Mouse (Mus musculus): ENCODE measurements around the gene Plcl1. TPM values are rescaled to one million over a fixed set of nuclear protein-coding genes. Genes with fewer than 3 reads are reported as not detected.
A peak's percentile ranks its signal among the peaks of the same experiment; 100 is the strongest.

Gene Plcl1
- polyA plus RNA-seq (2014; fragmentation: Nextera tagmentation; extraction: Ambion mirVana) = 1.7 TPM in 2 replicates

- peaks cover 8% of the 10 kb centered on the region for H3K4me1 ChIP-seq (ENCODE audit: control insufficient read depth, insufficient read depth, low read length)
- H3K9me3 ChIP-seq (ENCODE audit: control insufficient read depth, low read length) = no peaks in the 10 kb centered on the region; the same call in 1 of the 2 replicates
- WGBS = 3% methylated on average over 50 of the region's 51 CpGs
- peak within 1 kb of the TSS; percentile 65 for H3K4me3 ChIP-seq (ENCODE audit: low read depth, low read length)
- DNase-seq (ENCODE audit: low spot score, missing footprints) = peak; percentile 98
- 0 out of 2 replicates have a peak within 1 kb of the TSS, but pooled peaks have one; percentile 25 for H3K27ac ChIP-seq (ENCODE audit: low read depth, low read length)
- H3K9ac ChIP-seq (ENCODE audit: low read length) = peak within 1 kb of the TSS; percentile 71
- peak; percentile 99 for ATAC-seq (ENCODE audit: low FRiP score)
- peaks cover 10% of the 10 kb centered on the region for H3K27me3 ChIP-seq (ENCODE audit: control insufficient read depth, insufficient read depth, low read length)
- peak within 1 kb of the TSS; percentile 99 for H3K4me2 ChIP-seq
- no peaks in the 10 kb centered on the region for H3K36me3 ChIP-seq (ENCODE audit: control insufficient read depth, insufficient read depth, low read length)
These were observed at the start of gene Plcl1 for GRCm38 (mm10) chr1:55405272-55406022. Gene Plcl1 (plus strand): TSS chr1:55405921.

GRCm38 (mm10) chr1:55362634-55363033 is 43.1 kb upstream of the Plcl1 start:
- Histone ChIP-seq H3K27me3 (ENCODE audit: control insufficient read depth, insufficient read depth, low read length) (peaks cover 16% of the 10 kb centered on the region), H3K4me2 (no peak overlapping the region; the same call in 1 of the 2 replicates), H3K9me3 (ENCODE audit: control insufficient read depth, low read length) (peaks cover 2% of the 10 kb centered on the region; the same call in 1 of the 2 replicates), H3K4me1 (ENCODE audit: control insufficient read depth, insufficient read depth, low read length) (no peaks in the 10 kb centered on the region), H3K9ac (ENCODE audit: low read length) (no peak overlapping the region), H3K36me3 (ENCODE audit: control insufficient read depth, insufficient read depth, low read length) (no peaks in the 10 kb centered on the region), H3K27ac (ENCODE audit: low read depth, low read length) (no peak overlapping the region), H3K4me3 (ENCODE audit: low read depth, low read length) (peak overlapping the region; percentile 40)
- DNase-seq (ENCODE audit: low spot score, missing footprints) = no peak
- 47% methylated on average over 40 of the region's 49 CpGs for WGBS
- peak; percentile 70 for ATAC-seq (ENCODE audit: low FRiP score)

GRCm38 (mm10) chr1:55363044-55363565 is 42.6 kb upstream of the Plcl1 start, which contains the start of gene Boll:
Gene Boll (minus strand): TSS chr1:55363469.
- no peaks in the 10 kb centered on the region for H3K4me1 ChIP-seq (ENCODE audit: control insufficient read depth, insufficient read depth, low read length)
- DNase-seq (ENCODE audit: low spot score, missing footprints) (peak; percentile 97), ATAC-seq (ENCODE audit: low FRiP score) (peak; percentile 91)
- peaks cover 2% of the 10 kb centered on the region; the same call in 1 of the 2 replicates for H3K9me3 ChIP-seq (ENCODE audit: control insufficient read depth, low read length)
- peak within 1 kb of the TSS; percentile 45 for H3K4me2 ChIP-seq
- peaks cover 16% of the 10 kb centered on the region for H3K27me3 ChIP-seq (ENCODE audit: control insufficient read depth, insufficient read depth, low read length)
- peak within 1 kb of the TSS; percentile 28 for H3K9ac ChIP-seq (ENCODE audit: low read length)
- H3K27ac ChIP-seq (ENCODE audit: low read depth, low read length) = no peak within 1 kb of the TSS
- H3K4me3 ChIP-seq (ENCODE audit: low read depth, low read length) = peak within 1 kb of the TSS; percentile 40
- 13% methylated on average over 68 of the region's 68 CpGs for WGBS
- no peaks in the 10 kb centered on the region for H3K36me3 ChIP-seq (ENCODE audit: control insufficient read depth, insufficient read depth, low read length)

DNA sequence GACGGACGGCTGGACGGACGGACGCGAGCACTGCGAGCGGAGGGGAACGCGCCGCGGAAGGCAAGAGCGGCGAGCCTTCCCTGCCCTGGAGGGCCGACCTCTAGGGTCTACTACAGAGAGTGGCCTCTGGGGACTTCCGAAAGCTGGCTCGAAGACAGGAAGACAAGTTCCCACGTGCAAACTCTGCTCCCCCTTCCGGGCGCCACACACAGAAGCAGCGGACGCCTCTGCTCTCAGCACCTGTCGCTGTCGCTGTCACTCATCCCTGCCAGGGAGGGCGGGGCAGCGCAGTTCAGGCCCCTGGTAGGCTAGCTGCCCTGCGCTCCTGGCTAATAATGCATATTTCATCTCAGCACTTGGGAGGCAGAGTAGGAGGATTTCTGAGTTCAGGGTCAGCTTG is 42.1 kb upstream of the Plcl1 start:
- Histone ChIP-seq H3K36me3 (ENCODE audit: control insufficient read depth, insufficient read depth, low read length) (no peaks in the 10 kb centered on the region), H3K9me3 (ENCODE audit: control insufficient read depth, low read length) (peaks cover 2% of the 10 kb centered on the region; the same call in 1 of the 2 replicates), H3K27me3 (ENCODE audit: control insufficient read depth, insufficient read depth, low read length) (peaks cover 16% of the 10 kb centered on the region), H3K4me2 (peak overlapping the region; percentile 45), H3K27ac (ENCODE audit: low read depth, low read length) (no peak overlapping the region), H3K9ac (ENCODE audit: low read length) (peak overlapping the region; percentile 28), H3K4me1 (ENCODE audit: control insufficient read depth, insufficient read depth, low read length) (no peaks in the 10 kb centered on the region), H3K4me3 (ENCODE audit: low read depth, low read length) (peak overlapping the region; percentile 40)
- DNase-seq (ENCODE audit: low spot score, missing footprints) (no peak), ATAC-seq (ENCODE audit: low FRiP score) (peak; percentile 91)
- under 1% methylated on average over 26 of the region's 27 CpGs for WGBS

- Histone ChIP-seq H3K4me2 (no peak overlapping the region), H3K4me3 (ENCODE audit: low read depth, low read length) (no peak overlapping the region), H3K36me3 (ENCODE audit: control insufficient read depth, insufficient read depth, low read length) (no peaks in the 10 kb centered on the region), H3K9ac (ENCODE audit: low read length) (no peak overlapping the region), H3K27ac (ENCODE audit: low read depth, low read length) (no peak overlapping the region), H3K27me3 (ENCODE audit: control insufficient read depth, insufficient read depth, low read length) (no peaks in the 10 kb centered on the region), H3K9me3 (ENCODE audit: control insufficient read depth, low read length) (no peaks in the 10 kb centered on the region), H3K4me1 (ENCODE audit: control insufficient read depth, insufficient read depth, low read length) (no peaks in the 10 kb centered on the region)
- no peak for DNase-seq (ENCODE audit: low spot score, missing footprints)
- ATAC-seq (ENCODE audit: low FRiP score) = no peak
- 88% methylated on average over 3 of the region's 3 CpGs for WGBS
These were observed 33.1 kb upstream of the Plcl1 start for GRCm38 (mm10) chr1:55372626-55373025.

DNA sequence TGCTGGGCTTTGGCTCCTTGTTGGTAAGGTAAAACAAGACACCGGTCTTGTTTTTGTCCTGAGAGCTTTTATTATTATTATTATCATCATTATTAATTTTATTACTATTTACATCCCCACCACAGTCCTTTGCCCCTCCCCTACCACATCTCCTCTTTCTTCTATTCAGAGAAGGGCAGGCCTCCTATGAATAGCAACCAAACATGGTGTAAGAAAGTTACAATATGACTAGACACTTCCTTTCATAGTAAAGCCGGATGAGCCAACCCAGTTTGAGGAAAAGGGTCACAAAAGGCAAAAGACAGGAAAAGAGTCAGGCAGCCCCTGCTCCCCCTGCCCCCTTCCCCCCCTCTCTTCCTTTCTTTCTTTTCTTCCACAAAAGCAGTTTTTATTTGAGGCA is 25.2 kb upstream of the Plcl1 start:
- ATAC-seq (ENCODE audit: low FRiP score) = no peak
- no peak overlapping the region for H3K4me3 ChIP-seq (ENCODE audit: low read depth, low read length)

GRCm38 (mm10) chr1:55383114-55383773 is 22.5 kb upstream of the Plcl1 start:
- DNase-seq (ENCODE audit: low spot score, missing footprints) (peak; percentile 98), ATAC-seq (ENCODE audit: low FRiP score) (peak; percentile 94)
- no peak overlapping the region for H3K9ac ChIP-seq (ENCODE audit: low read length)
- peaks cover 2% of the 10 kb centered on the region; the same call in 1 of the 2 replicates for H3K4me1 ChIP-seq (ENCODE audit: control insufficient read depth, insufficient read depth, low read length)
- 13% methylated on average over 9 of the region's 9 CpGs for WGBS
- no peaks in the 10 kb centered on the region for H3K27me3 ChIP-seq (ENCODE audit: control insufficient read depth, insufficient read depth, low read length)
- H3K4me2 ChIP-seq = no peak overlapping the region
- H3K36me3 ChIP-seq (ENCODE audit: control insufficient read depth, insufficient read depth, low read length) = no peaks in the 10 kb centered on the region
- no peak overlapping the region for H3K27ac ChIP-seq (ENCODE audit: low read depth, low read length)
- H3K9me3 ChIP-seq (ENCODE audit: control insufficient read depth, low read length) = no peaks in the 10 kb centered on the region
- H3K4me3 ChIP-seq (ENCODE audit: low read depth, low read length) = no peak overlapping the region

More for the DNA sequence above, 25.2 kb upstream of the Plcl1 start:
- H3K27ac ChIP-seq (ENCODE audit: low read depth, low read length) = no peak overlapping the region
- H3K9me3 ChIP-seq (ENCODE audit: control insufficient read depth, low read length) = no peaks in the 10 kb centered on the region
- no peaks in the 10 kb centered on the region for H3K36me3 ChIP-seq (ENCODE audit: control insufficient read depth, insufficient read depth, low read length)
- H3K4me1 ChIP-seq (ENCODE audit: control insufficient read depth, insufficient read depth, low read length) = peaks cover 2% of the 10 kb centered on the region; the same call in 1 of the 2 replicates
- 83% methylated on average over 2 of the region's 2 CpGs for WGBS
- no peak for DNase-seq (ENCODE audit: low spot score, missing footprints)
- no peak overlapping the region for H3K9ac ChIP-seq (ENCODE audit: low read length)
- H3K27me3 ChIP-seq (ENCODE audit: control insufficient read depth, insufficient read depth, low read length) = no peaks in the 10 kb centered on the region
- H3K4me2 ChIP-seq = no peak overlapping the region

- H3K4me1 ChIP-seq (ENCODE audit: control insufficient read depth, insufficient read depth, low read length) = no peaks in the 10 kb centered on the region
- no peaks in the 10 kb centered on the region for H3K36me3 ChIP-seq (ENCODE audit: control insufficient read depth, insufficient read depth, low read length)
- 39% methylated on average over 5 of the region's 5 CpGs for WGBS
- no peak overlapping the region for H3K4me2 ChIP-seq
- no peaks in the 10 kb centered on the region for H3K9me3 ChIP-seq (ENCODE audit: control insufficient read depth, low read length)
- peaks cover under 1% of the 10 kb centered on the region; the same call in 1 of the 2 replicates for H3K27me3 ChIP-seq (ENCODE audit: control insufficient read depth, insufficient read depth, low read length)
- no peak for DNase-seq (ENCODE audit: low spot score, missing footprints)
- peak; percentile 81; the same call in 1 of the 2 replicates for ATAC-seq (ENCODE audit: low FRiP score)
- no peak overlapping the region for H3K9ac ChIP-seq (ENCODE audit: low read length)
- H3K27ac ChIP-seq (ENCODE audit: low read depth, low read length) = no peak overlapping the region
- H3K4me3 ChIP-seq (ENCODE audit: low read depth, low read length) = no peak overlapping the region
These were observed 5.8 kb upstream of the Plcl1 start for GRCm38 (mm10) chr1:55399891-55400290.

Data from midbrain, embryonic 11.5 days (tissue).